Mouse (Mus musculus) thymus, adult 18-20 months (tissue): ENCODE measurements around the gene H2-T23.

Experiments
- DNase-seq, 2 experiments: peaks; one replicate each; pipeline ENCODE4 v3.0.0; 2022; ENCODE audit warnings: mixed read lengths in 2 of 2

Gene H2-T23

GRCm38 (mm10) chr17:35981776-35982175 lies 50.9 kb downstream of the H2-T23 start:
- DNase-seq, result no peak

- DNase-seq, result peak; percentile 45 to 61
These were observed 52.3 kb downstream of the H2-T23 start for GRCm38 (mm10) chr17:35980363-35980754.
